Mouse (Mus musculus): ENCODE measurements at regions not wholly inside any gene's neighbourhood (a gene's known extent, or its start where the extent isn't known, plus 50 kb on each side); places are given as distances from the start of the nearest gene placed in this dataset.

DNA sequence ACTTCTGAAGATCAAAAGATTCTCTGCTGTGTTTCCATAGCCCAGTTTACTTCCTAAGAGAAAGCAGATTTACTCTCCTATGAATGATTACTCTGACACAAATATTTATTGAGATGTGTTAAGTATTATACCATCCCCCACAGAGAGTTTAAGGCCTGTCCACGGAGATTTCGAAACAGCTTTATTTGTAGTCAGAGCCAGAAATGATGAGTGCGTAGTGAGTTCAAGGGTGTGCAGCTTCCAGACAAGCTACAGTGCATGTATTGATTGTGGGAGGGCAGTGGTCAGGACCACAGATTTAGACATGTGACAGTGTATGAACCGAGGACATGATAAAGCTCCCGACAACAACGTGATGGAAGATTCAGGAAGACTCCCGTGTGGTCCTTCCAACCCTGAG is 126.8 kb downstream of the Hlx start:
- H3K36me3 ChIP-seq (ENCODE audit: control insufficient read depth, insufficient read depth, low read length), result no peaks in the 10 kb centered on the region
- H3K4me3 ChIP-seq (ENCODE audit: control insufficient read depth, low read depth, low read length), result no peak overlapping the region
- TF ChIP-seq CTCF (IDR thresholded peaks at IDR 0.05; ENCODE audit: control insufficient read depth, insufficient read depth, insufficient replicate concordance, low read depth, low read length), result no peak
- TF ChIP-seq POLR2A (IDR thresholded peaks at IDR 0.05; ENCODE audit: control insufficient read depth, low read depth, low read length), result no peak
- no peaks in the 10 kb centered on the region for H3K4me1 ChIP-seq (ENCODE audit: control insufficient read depth, insufficient read depth, low read length)
- H3K27me3 ChIP-seq (ENCODE audit: control insufficient read depth, insufficient read depth, low read length), result no peaks in the 10 kb centered on the region
- H3K27ac ChIP-seq (ENCODE audit: control insufficient read depth, insufficient read depth, low read depth, low read length), result no peak overlapping the region

DNA sequence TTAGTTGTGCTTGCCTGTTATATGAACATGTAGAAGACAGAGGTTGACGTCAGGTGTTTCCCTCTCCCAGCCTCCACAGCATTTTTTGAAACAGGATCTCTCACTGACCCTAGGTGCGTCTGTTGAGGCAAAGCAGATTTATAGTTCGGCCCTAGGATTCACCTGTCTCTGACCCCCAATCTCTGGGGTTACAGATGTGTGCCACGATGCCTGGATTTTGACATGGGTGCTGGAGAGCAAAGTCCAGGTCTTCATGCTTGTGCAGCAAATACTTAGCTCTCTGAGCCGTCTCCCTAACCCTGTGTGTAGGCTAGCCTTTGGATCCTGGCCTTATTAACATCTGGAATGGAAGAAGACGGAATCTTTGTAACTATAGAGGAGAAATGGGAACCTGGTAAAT is 129.3 kb downstream of the Hlx start:
- no peaks in the 10 kb centered on the region for H3K27me3 ChIP-seq (ENCODE audit: control insufficient read depth, insufficient read depth, low read length)
- H3K4me1 ChIP-seq (ENCODE audit: control insufficient read depth, insufficient read depth, low read length), result no peaks in the 10 kb centered on the region

DNA sequence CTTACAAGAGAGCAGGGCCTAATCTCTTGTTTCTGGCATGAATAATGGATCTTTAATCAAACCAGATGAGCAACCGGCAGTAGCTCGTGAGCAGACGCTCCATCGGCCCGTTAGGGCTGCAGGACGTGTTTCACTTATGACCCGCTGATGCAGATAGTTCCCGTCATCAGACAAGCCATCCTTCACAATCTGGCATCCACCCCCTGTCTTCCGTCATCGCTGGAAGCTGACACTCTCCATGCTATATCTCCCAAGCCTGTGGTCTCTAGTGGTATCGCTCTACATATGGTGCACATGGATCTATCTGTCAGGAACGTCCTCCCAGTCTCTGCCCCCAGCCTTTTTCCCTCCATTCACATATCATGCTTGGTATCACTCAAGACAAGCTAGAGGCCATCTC is 137.0 kb downstream of the Hlx start:
- no peaks in the 10 kb centered on the region for H3K27me3 ChIP-seq (ENCODE audit: control insufficient read depth, insufficient read depth, low read length)
- H3K4me1 ChIP-seq (ENCODE audit: control insufficient read depth, insufficient read depth, low read length), result peaks cover 2% of the 10 kb centered on the region; the same call in 1 of the 2 replicates
- no peak for TF ChIP-seq CTCF (IDR thresholded peaks at IDR 0.05; ENCODE audit: control insufficient read depth, insufficient read depth, insufficient replicate concordance, low read depth, low read length)
- TF ChIP-seq POLR2A (IDR thresholded peaks at IDR 0.05; ENCODE audit: control insufficient read depth, low read depth, low read length), result no peak
- H3K4me3 ChIP-seq (ENCODE audit: control insufficient read depth, low read depth, low read length), result no peak overlapping the region
- H3K27ac ChIP-seq (ENCODE audit: control insufficient read depth, insufficient read depth, low read depth, low read length), result no peak overlapping the region
- no peaks in the 10 kb centered on the region for H3K36me3 ChIP-seq (ENCODE audit: control insufficient read depth, insufficient read depth, low read length)

More for the DNA sequence above, 129.3 kb downstream of the Hlx start:
- H3K27ac ChIP-seq (ENCODE audit: control insufficient read depth, insufficient read depth, low read depth, low read length), result no peak overlapping the region
- TF ChIP-seq CTCF (IDR thresholded peaks at IDR 0.05; ENCODE audit: control insufficient read depth, insufficient read depth, insufficient replicate concordance, low read depth, low read length), result no peak
- TF ChIP-seq POLR2A (IDR thresholded peaks at IDR 0.05; ENCODE audit: control insufficient read depth, low read depth, low read length), result no peak
- H3K36me3 ChIP-seq (ENCODE audit: control insufficient read depth, insufficient read depth, low read length), result no peaks in the 10 kb centered on the region
- no peak overlapping the region for H3K4me3 ChIP-seq (ENCODE audit: control insufficient read depth, low read depth, low read length)

DNA sequence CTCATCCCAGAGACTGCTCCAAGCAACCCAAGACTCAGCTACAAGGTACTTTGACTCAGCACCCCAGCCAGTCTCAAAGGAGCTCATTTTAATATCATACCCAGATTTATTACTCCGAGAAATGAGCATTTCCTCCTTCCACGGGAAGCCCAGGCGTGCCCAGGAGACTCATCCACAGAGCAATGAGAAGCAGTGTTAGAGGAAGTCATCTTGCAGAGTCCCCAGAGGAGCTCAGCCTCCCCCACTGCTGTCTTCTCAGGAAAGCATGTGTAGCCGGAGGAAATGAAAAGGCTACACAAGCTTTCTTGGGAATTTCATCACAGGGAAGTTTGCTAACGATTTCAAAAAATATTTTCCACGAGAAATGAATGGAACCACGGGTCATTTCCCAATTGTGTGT is 141.8 kb downstream of the Hlx start:
- no peak overlapping the region for H3K4me3 ChIP-seq (ENCODE audit: control insufficient read depth, low read depth, low read length)
- H3K27ac ChIP-seq (ENCODE audit: control insufficient read depth, insufficient read depth, low read depth, low read length), result no peak overlapping the region
- no peak for TF ChIP-seq CTCF (IDR thresholded peaks at IDR 0.05; ENCODE audit: control insufficient read depth, insufficient read depth, insufficient replicate concordance, low read depth, low read length)
- H3K27me3 ChIP-seq (ENCODE audit: control insufficient read depth, insufficient read depth, low read length), result no peaks in the 10 kb centered on the region
- H3K4me1 ChIP-seq (ENCODE audit: control insufficient read depth, insufficient read depth, low read length), result peaks cover 2% of the 10 kb centered on the region; the same call in 1 of the 2 replicates
- H3K36me3 ChIP-seq (ENCODE audit: control insufficient read depth, insufficient read depth, low read length), result no peaks in the 10 kb centered on the region

GRCm38 (mm10) chr1:184589277-184589676 is 143.1 kb downstream of the Hlx start:
- Histone ChIP-seq H3K4me1 (ENCODE audit: control insufficient read depth, insufficient read depth, low read length) (no peaks in the 10 kb centered on the region; the same call in 1 of the 2 replicates), H3K4me3 (ENCODE audit: control insufficient read depth, low read depth, low read length) (no peak overlapping the region), H3K27ac (ENCODE audit: control insufficient read depth, insufficient read depth, low read depth, low read length) (no peak overlapping the region), H3K36me3 (ENCODE audit: control insufficient read depth, insufficient read depth, low read length) (no peaks in the 10 kb centered on the region), H3K27me3 (ENCODE audit: control insufficient read depth, insufficient read depth, low read length) (no peaks in the 10 kb centered on the region)
- TF ChIP-seq POLR2A (IDR thresholded peaks at IDR 0.05; ENCODE audit: control insufficient read depth, low read depth, low read length) (no peak), CTCF (IDR thresholded peaks at IDR 0.05; ENCODE audit: control insufficient read depth, insufficient read depth, insufficient replicate concordance, low read depth, low read length) (no peak)

GRCm38 (mm10) chr1:184584505-184584874 is 147.9 kb downstream of the Hlx start:
- H3K36me3 ChIP-seq (ENCODE audit: control insufficient read depth, insufficient read depth, low read length), result no peaks in the 10 kb centered on the region
- no peaks in the 10 kb centered on the region; the same call in 1 of the 2 replicates for H3K4me1 ChIP-seq (ENCODE audit: control insufficient read depth, insufficient read depth, low read length)
- TF ChIP-seq POLR2A (IDR thresholded peaks at IDR 0.05; ENCODE audit: control insufficient read depth, low read depth, low read length) (no peak), CTCF (IDR thresholded peaks at IDR 0.05; ENCODE audit: control insufficient read depth, insufficient read depth, insufficient replicate concordance, low read depth, low read length) (no peak)
- no peak overlapping the region for H3K4me3 ChIP-seq (ENCODE audit: control insufficient read depth, low read depth, low read length)
- no peak overlapping the region for H3K27ac ChIP-seq (ENCODE audit: control insufficient read depth, insufficient read depth, low read depth, low read length)
- H3K27me3 ChIP-seq (ENCODE audit: control insufficient read depth, insufficient read depth, low read length), result no peaks in the 10 kb centered on the region

- H3K27ac ChIP-seq (ENCODE audit: control insufficient read depth, insufficient read depth, low read depth, low read length), result no peak overlapping the region
- H3K36me3 ChIP-seq (ENCODE audit: control insufficient read depth, insufficient read depth, low read length), result no peaks in the 10 kb centered on the region
- no peaks in the 10 kb centered on the region for H3K27me3 ChIP-seq (ENCODE audit: control insufficient read depth, insufficient read depth, low read length)
- no peaks in the 10 kb centered on the region; the same call in 1 of the 2 replicates for H3K4me1 ChIP-seq (ENCODE audit: control insufficient read depth, insufficient read depth, low read length)
- no peak for TF ChIP-seq POLR2A (IDR thresholded peaks at IDR 0.05; ENCODE audit: control insufficient read depth, low read depth, low read length)
- TF ChIP-seq CTCF (IDR thresholded peaks at IDR 0.05; ENCODE audit: control insufficient read depth, insufficient read depth, insufficient replicate concordance, low read depth, low read length), result no peak
- H3K4me3 ChIP-seq (ENCODE audit: control insufficient read depth, low read depth, low read length), result no peak overlapping the region
Observed at GRCm38 (mm10) chr1:184583751-184584504, 148.5 kb downstream of the Hlx start.
